Mouse (Mus musculus) ES-Bruce4 (cell line): ENCODE measurements at regions not wholly inside any gene's neighbourhood (a gene's known extent, or its start where the extent isn't known, plus 50 kb on each side); places are given as distances from the start of the nearest gene placed in this dataset.

Source experiments
- H3K27ac ChIP-seq: 2 replicates; pipeline ENCODE4 v1.5.1; 2012; ENCODE audit warnings: low read length, inconsistent platforms; ENCODE audit not compliant: insufficient read depth
- H3K27me3 ChIP-seq: 2 replicates; pipeline ENCODE4 v1.6.1; 2012; ENCODE audit warnings: mild to moderate bottlenecking, low read length, inconsistent platforms; ENCODE audit not compliant: control insufficient read depth, poor library complexity, insufficient read depth, severe bottlenecking
- H3K36me3 ChIP-seq: 2 replicates; pipeline ENCODE4 v1.6.1; 2012; ENCODE audit warnings: inconsistent platforms, mild to moderate bottlenecking, low read length, moderate library complexity; ENCODE audit not compliant: control insufficient read depth, poor library complexity, insufficient read depth, severe bottlenecking
- H3K4me1 ChIP-seq: one replicate; pipeline ENCODE4 v1.8.1; 2011; ENCODE audit warnings: low read length; ENCODE audit not compliant: control insufficient read depth, insufficient read depth
- H3K4me3 ChIP-seq: 2 replicates; pipeline ENCODE4 v1.5.1; 2011; ENCODE audit warnings: low read depth, mild to moderate bottlenecking, low read length
- H3K9ac ChIP-seq: 2 replicates; pipeline ENCODE4 v1.6.1; 2012; ENCODE audit warnings: low read depth, mild to moderate bottlenecking, inconsistent platforms; ENCODE audit not compliant: poor library complexity, severe bottlenecking
- H3K9me3 ChIP-seq: replicated peaks from 2 replicates; pipeline ENCODE4 v1.6.1; 2012; ENCODE audit warnings: mild to moderate bottlenecking, low read length, inconsistent platforms; ENCODE audit not compliant: control insufficient read depth, poor library complexity, insufficient read depth, severe bottlenecking
- CTCF ChIP-seq: IDR thresholded peaks from one replicate; pipeline ENCODE4 v1.8.1; 2011; ENCODE audit warnings: low read depth, low read length
- EP300 ChIP-seq: IDR thresholded peaks from 2 replicates; pipeline ENCODE4 v1.6.1; 2011; ENCODE audit warnings: low read depth, low read length; ENCODE audit not compliant: insufficient read depth
- POLR2A ChIP-seq: IDR thresholded peaks from one replicate; pipeline ENCODE4 v1.8.1; 2011; ENCODE audit warnings: low read length; ENCODE audit not compliant: insufficient read depth

- Histone ChIP-seq H3K9me3 (no peaks in the 10 kb centered on the region), H3K9ac (no peak overlapping the region), H3K4me3 (0 out of 2 replicates have a peak overlapping the region, but pooled peaks have one; percentile 16), H3K36me3 (no peaks in the 10 kb centered on the region), H3K27me3 (no peaks in the 10 kb centered on the region), H3K4me1 (peaks cover 5% of the 10 kb centered on the region), H3K27ac (no peak overlapping the region)
- no peak for TF ChIP-seq EP300
- no peak for TF ChIP-seq POLR2A
- peak; percentile 0 for TF ChIP-seq CTCF
These were observed 52.6 kb upstream of the Pax6 start for GRCm38 (mm10) chr2:105615891-105616733.
